Mouse (Mus musculus): Measurements from ENCODE around the gene Gm11037. TPM values are rescaled to one million over a fixed set of nuclear protein-coding genes. Genes with fewer than 3 reads are reported as not detected.
"Not testable (repeated sequence)": the region's sequence is repeated elsewhere in the genome, so short reads cannot be mapped to it uniquely, and the experiment has no call there.

Gene Gm11037
- polyA plus RNA-seq, 1 experiment = not detected

GRCm38 (mm10) chr2:131096101-131096795, 37.0 kb upstream of the Gm11037 start:
- Histone ChIP-seq H3K4me2 (ENCODE audit: low read depth) (peak overlapping the region; percentile 81), H3K79me2 (ENCODE audit: control insufficient read depth, insufficient read depth) (no peaks in the 10 kb centered on the region), H3K4me3 (peak overlapping the region; percentile 8), H3ac (ENCODE audit: control insufficient read depth, insufficient read length) (peak overlapping the region; percentile 25), H3K27me3 (ENCODE audit: control insufficient read depth, insufficient read depth, insufficient read length) (no peaks in the 10 kb centered on the region), H3K36me3 (ENCODE audit: control insufficient read depth, insufficient read depth) (no peaks in the 10 kb centered on the region)
- TF ChIP-seq MAX (IDR thresholded peaks at IDR 0.05; ENCODE audit: low read depth) (no peak), E2F4 (IDR thresholded peaks at IDR 0.05; ENCODE audit: insufficient read depth) (no peak), TCF3 (IDR thresholded peaks at IDR 0.05; ENCODE audit: insufficient read length, low read depth) (no peak), USF1 (IDR thresholded peaks at IDR 0.05; ENCODE audit: low read depth) (no peak), TCF12 (IDR thresholded peaks at IDR 0.05; ENCODE audit: insufficient read depth, poor library complexity, severe bottlenecking) (no peak), MYOD1 (IDR thresholded peaks at IDR 0.05; ENCODE audit: control insufficient read depth in 1 of 3, insufficient read length in 2 of 3, low read depth in 2 of 3) (peak in 1 of 3 experiments; percentile 75), POLR2A (IDR thresholded peaks at IDR 0.05; ENCODE audit: insufficient read length, low read depth) (peak; percentile 47), POLR2AphosphoS2 (IDR thresholded peaks at IDR 0.05; ENCODE audit: insufficient read length, low read depth) (no peak), REST (IDR thresholded peaks at IDR 0.05; ENCODE audit: insufficient read depth, insufficient read length) (no peak), MYOG (IDR thresholded peaks at IDR 0.05; ENCODE audit: control insufficient read depth in 1 of 3, insufficient read depth in 1 of 3, insufficient read length in 2 of 3, low read depth in 2 of 3) (peak in 1 of 3 experiments; percentile 69), CEBPB (IDR thresholded peaks at IDR 0.05; ENCODE audit: insufficient read depth, poor library complexity, severe bottlenecking) (no peak), SRF (IDR thresholded peaks at IDR 0.05; ENCODE audit: control insufficient read depth, insufficient read length, low read depth) (no peak)

GRCm38 (mm10) chr2:131097087-131097486, 36.2 kb upstream of the Gm11037 start:
- no peaks in the 10 kb centered on the region for H3K79me2 ChIP-seq (ENCODE audit: control insufficient read depth, insufficient read depth)
- H3K4me3 ChIP-seq = peak overlapping the region; percentile 8
- no peaks in the 10 kb centered on the region for H3K27me3 ChIP-seq (ENCODE audit: control insufficient read depth, insufficient read depth, insufficient read length)
- H3K36me3 ChIP-seq (ENCODE audit: control insufficient read depth, insufficient read depth) = no peaks in the 10 kb centered on the region
- H3K4me2 ChIP-seq (ENCODE audit: low read depth) = peak overlapping the region; percentile 81
- H3ac ChIP-seq (ENCODE audit: control insufficient read depth, insufficient read length) = no peak overlapping the region
- no peak for TF ChIP-seq TCF3 (IDR thresholded peaks at IDR 0.05; ENCODE audit: insufficient read length, low read depth)
- peak; percentile 21 for TF ChIP-seq POLR2A (IDR thresholded peaks at IDR 0.05; ENCODE audit: insufficient read length, low read depth)

- no peaks in the 10 kb centered on the region for H3K36me3 ChIP-seq (ENCODE audit: control insufficient read depth, insufficient read depth)
- no peaks in the 10 kb centered on the region for H3K79me2 ChIP-seq (ENCODE audit: control insufficient read depth, insufficient read depth)
- no peaks in the 10 kb centered on the region for H3K27me3 ChIP-seq (ENCODE audit: control insufficient read depth, insufficient read depth, insufficient read length)
- no peak overlapping the region for H3K4me3 ChIP-seq
- TF ChIP-seq REST (IDR thresholded peaks at IDR 0.05; ENCODE audit: insufficient read depth, insufficient read length) = no peak
- no peak for TF ChIP-seq POLR2AphosphoS2 (IDR thresholded peaks at IDR 0.05; ENCODE audit: insufficient read length, low read depth)
- TF ChIP-seq USF1 (IDR thresholded peaks at IDR 0.05; ENCODE audit: low read depth) = no peak
- TF ChIP-seq TCF3 (IDR thresholded peaks at IDR 0.05; ENCODE audit: insufficient read length, low read depth) = no peak
- no peak for TF ChIP-seq TCF12 (IDR thresholded peaks at IDR 0.05; ENCODE audit: insufficient read depth, poor library complexity, severe bottlenecking)
- TF ChIP-seq MYOG (IDR thresholded peaks at IDR 0.05; ENCODE audit: control insufficient read depth in 1 of 3, insufficient read depth in 1 of 3, insufficient read length in 2 of 3, low read depth in 2 of 3) = no peak
- no peak for TF ChIP-seq MYOD1 (IDR thresholded peaks at IDR 0.05; ENCODE audit: control insufficient read depth in 1 of 3, insufficient read length in 2 of 3, low read depth in 2 of 3)
- no peak for TF ChIP-seq SRF (IDR thresholded peaks at IDR 0.05; ENCODE audit: control insufficient read depth, insufficient read length, low read depth)
- no peak for TF ChIP-seq CEBPB (IDR thresholded peaks at IDR 0.05; ENCODE audit: insufficient read depth, poor library complexity, severe bottlenecking)
- no peak for TF ChIP-seq MAX (IDR thresholded peaks at IDR 0.05; ENCODE audit: low read depth)
- no peak for TF ChIP-seq E2F4 (IDR thresholded peaks at IDR 0.05; ENCODE audit: insufficient read depth)
- no peak for TF ChIP-seq POLR2A (IDR thresholded peaks at IDR 0.05; ENCODE audit: insufficient read length, low read depth)
- no peak overlapping the region for H3K4me2 ChIP-seq (ENCODE audit: low read depth)
- no peak overlapping the region for H3ac ChIP-seq (ENCODE audit: control insufficient read depth, insufficient read length)
These were observed 31.8 kb upstream of the Gm11037 start for GRCm38 (mm10) chr2:131101530-131101929.

- Histone ChIP-seq H3K79me2 (ENCODE audit: control insufficient read depth, insufficient read depth) (no peaks in the 10 kb centered on the region), H3K36me3 (ENCODE audit: control insufficient read depth, insufficient read depth) (no peaks in the 10 kb centered on the region), H3K27me3 (ENCODE audit: control insufficient read depth, insufficient read depth, insufficient read length) (no peaks in the 10 kb centered on the region), H3ac (ENCODE audit: control insufficient read depth, insufficient read length) (no peak overlapping the region), H3K4me2 (ENCODE audit: low read depth) (no peak overlapping the region), H3K4me3 (no peak overlapping the region)
- TF ChIP-seq POLR2AphosphoS2 (IDR thresholded peaks at IDR 0.05; ENCODE audit: insufficient read length, low read depth) (no peak), TCF3 (IDR thresholded peaks at IDR 0.05; ENCODE audit: insufficient read length, low read depth) (no peak), USF1 (IDR thresholded peaks at IDR 0.05; ENCODE audit: low read depth) (no peak), SRF (IDR thresholded peaks at IDR 0.05; ENCODE audit: control insufficient read depth, insufficient read length, low read depth) (no peak), REST (IDR thresholded peaks at IDR 0.05; ENCODE audit: insufficient read depth, insufficient read length) (no peak), E2F4 (IDR thresholded peaks at IDR 0.05; ENCODE audit: insufficient read depth) (no peak), CEBPB (IDR thresholded peaks at IDR 0.05; ENCODE audit: insufficient read depth, poor library complexity, severe bottlenecking) (no peak), MYOD1 (IDR thresholded peaks at IDR 0.05; ENCODE audit: control insufficient read depth in 1 of 3, insufficient read length in 2 of 3, low read depth in 2 of 3) (no peak), POLR2A (IDR thresholded peaks at IDR 0.05; ENCODE audit: insufficient read length, low read depth) (no peak), MYOG (IDR thresholded peaks at IDR 0.05; ENCODE audit: control insufficient read depth in 1 of 3, insufficient read depth in 1 of 3, insufficient read length in 2 of 3, low read depth in 2 of 3) (no peak), TCF12 (IDR thresholded peaks at IDR 0.05; ENCODE audit: insufficient read depth, poor library complexity, severe bottlenecking) (no peak), MAX (IDR thresholded peaks at IDR 0.05; ENCODE audit: low read depth) (no peak)
These were observed 29.3 kb upstream of the Gm11037 start for GRCm38 (mm10) chr2:131104021-131104420.

GRCm38 (mm10) chr2:131105061-131105460, 28.2 kb upstream of the Gm11037 start:
- H3K36me3 ChIP-seq (ENCODE audit: control insufficient read depth, insufficient read depth); H3K4me3 ChIP-seq; H3ac ChIP-seq (ENCODE audit: control insufficient read depth, insufficient read length); H3K79me2 ChIP-seq (ENCODE audit: control insufficient read depth, insufficient read depth); H3K27me3 ChIP-seq (ENCODE audit: control insufficient read depth, insufficient read depth, insufficient read length); H3K4me2 ChIP-seq (ENCODE audit: low read depth): not testable (repeated sequence)
